Mouse (Mus musculus) G1E-ER4 (cell line): Measurements from ENCODE around the gene Prkcsh. TPM values are rescaled to one million over a fixed set of nuclear protein-coding genes. Genes with fewer than 3 reads are reported as not detected.

ENCODE experiments used
- GATA1 ChIP-seq: IDR thresholded peaks from one replicate; pipeline ENCODE4 v1.8.0; 2012; ENCODE audit warnings: low read length, inconsistent platforms
- polyA plus RNA-seq: library from polyadenylated mRNA; stranded (reverse); fragments of >175 nt; gene quantifications from 2 replicates; pipeline ENCODE4 v1.2.3, GENCODE M21; 2012

Gene Prkcsh
- polyA plus RNA-seq, 1 experiment, result 197 TPM

DNA sequence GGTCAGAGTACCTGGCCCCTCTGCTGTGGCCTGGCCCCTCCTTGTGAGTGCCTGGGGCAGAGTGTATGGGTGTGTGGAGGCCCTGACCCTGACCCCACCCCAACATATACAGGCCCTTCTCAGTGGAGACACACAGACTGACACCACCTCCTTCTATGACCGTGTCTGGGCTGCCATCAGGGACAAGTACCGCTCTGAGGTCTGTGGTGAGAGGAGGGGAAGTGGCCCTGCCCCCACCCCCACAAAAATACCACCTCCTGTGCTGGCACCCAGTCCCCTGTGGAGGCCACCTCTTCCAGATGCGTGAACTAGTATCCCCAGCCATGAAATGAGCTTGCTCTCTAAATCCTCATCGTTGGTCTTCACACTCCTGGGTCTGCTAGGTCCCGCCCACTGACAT, 8.4 kb downstream of the Prkcsh start:
- TF ChIP-seq GATA1, result no peak

DNA sequence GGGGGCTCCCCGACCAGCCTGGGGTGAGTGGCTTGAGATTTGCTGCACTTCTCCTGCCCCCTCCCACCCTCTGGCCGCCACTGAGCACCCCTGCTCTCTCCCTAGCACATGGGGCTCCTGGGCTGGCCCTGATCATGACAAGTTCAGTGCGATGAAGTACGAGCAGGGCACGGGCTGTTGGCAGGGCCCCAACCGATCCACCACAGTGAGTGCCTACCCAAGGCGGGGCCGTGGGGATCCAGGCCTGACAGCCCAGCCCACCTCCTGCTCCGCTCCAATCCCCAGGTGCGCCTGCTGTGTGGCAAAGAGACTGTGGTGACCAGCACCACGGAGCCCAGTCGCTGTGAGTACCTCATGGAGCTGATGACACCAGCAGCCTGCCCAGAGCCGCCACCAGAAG, 10.1 kb downstream of the Prkcsh start:
- no peak for TF ChIP-seq GATA1

DNA sequence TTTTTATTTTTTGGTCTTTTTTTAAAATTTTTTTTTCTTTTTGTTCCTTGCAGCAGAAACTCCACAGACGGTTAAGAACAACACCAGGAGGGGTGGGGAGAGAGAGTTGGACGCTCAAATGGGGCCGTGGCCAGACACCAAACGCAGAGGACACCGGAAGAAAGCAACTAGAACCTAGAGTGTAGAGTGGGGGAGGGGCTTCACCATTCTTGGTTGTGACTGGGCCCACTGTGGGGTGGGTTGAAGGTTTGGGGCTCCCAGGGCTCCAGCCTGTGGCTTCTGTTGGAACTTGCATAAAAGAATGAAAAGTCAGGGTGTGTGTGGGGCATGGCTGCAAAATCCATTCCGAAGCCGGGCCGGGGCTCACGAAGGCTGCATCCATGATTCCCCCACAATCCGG, 13.6 kb downstream of the Prkcsh start:
- TF ChIP-seq GATA1, result no peak

DNA sequence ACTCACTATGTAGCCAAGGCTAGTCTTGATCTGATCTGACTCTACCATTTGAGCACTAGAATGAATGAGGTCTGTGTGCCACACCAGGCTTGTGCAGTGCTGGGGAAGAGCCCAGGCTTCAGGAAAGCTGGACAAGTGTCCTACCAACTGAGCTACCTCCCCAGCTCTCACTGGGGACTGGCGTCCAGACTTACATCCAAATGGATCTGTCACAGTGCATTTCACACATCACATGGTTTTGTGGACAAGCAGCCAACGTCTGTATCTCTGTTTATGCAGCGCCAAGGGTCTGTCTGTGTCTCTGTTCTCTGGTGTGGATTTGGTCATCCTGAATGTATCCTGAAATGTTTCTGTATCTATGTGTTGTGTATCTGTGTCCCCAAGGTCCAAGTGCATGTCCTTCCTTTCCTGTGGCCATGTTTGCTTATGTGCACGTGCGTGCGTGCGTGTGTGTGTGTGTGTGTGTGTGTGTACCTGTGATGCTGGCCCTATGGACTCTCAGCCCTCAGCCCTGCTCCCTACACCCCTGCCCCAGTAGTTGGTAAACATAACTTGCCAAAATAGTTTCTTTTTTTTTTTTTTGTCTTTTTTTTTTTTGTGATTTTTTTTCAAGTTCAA, 14.7 kb downstream of the Prkcsh start:
- no peak for TF ChIP-seq GATA1

DNA sequence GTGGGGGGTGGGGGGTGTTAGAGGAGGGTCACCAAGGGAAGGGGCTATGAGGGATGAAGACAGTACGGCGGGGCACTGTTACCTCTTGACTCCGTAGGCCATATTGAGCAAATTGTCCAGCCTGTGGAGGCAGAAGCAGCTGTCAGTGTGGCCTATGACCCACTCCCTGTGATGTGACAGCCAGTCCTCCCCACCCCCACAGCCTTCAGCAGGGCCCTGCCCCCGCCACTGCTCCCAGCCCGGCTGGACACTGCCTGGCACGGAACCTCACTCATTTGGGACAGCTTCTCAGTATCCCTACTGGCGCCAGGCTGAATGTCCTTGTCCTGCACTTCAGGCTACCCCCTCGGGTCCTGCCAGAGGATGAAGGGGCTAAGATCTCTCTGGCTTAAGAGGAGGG, 22.0 kb downstream of the Prkcsh start:
- TF ChIP-seq GATA1, result no peak

DNA sequence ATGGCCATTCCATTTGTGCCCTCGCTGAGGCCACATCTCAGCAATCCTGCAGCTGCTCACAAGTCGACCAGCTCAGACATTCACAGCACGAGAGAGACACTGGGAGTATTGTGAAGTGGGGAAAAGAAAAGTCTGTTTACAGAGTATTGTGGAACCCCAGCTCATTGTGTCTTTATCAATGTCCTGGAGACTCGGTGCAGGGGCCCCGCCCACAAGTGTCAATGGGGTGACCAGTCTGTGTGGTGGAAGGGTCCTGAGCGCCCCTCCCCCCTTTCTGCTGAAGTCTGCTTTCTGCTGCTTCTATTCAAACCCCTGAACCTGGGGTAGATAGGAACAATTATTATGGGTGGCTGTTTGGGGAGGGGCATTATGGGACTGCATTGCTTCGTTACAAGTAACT, 25.9 kb downstream of the Prkcsh start:
- no peak for TF ChIP-seq GATA1

DNA sequence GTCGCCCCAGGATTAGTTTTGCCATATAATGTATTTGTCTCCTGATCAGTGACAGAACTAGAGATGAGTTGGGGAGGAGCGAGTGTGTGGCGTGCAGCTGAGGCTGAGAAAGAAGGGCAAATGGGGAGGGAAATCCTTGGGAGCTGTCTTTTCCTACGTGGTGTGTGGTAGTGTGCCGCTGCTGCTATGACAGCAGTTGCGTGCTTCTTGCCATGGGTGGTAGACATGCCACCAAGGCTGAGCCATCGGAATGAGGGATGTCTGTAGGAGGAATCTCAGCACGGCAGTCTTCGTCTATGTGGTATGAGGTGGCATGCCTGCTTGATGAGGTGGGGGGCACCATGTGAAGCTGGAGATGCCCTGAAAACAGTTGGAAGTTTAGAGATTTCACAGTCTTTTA, 27.8 kb downstream of the Prkcsh start:
- no peak for TF ChIP-seq GATA1

DNA sequence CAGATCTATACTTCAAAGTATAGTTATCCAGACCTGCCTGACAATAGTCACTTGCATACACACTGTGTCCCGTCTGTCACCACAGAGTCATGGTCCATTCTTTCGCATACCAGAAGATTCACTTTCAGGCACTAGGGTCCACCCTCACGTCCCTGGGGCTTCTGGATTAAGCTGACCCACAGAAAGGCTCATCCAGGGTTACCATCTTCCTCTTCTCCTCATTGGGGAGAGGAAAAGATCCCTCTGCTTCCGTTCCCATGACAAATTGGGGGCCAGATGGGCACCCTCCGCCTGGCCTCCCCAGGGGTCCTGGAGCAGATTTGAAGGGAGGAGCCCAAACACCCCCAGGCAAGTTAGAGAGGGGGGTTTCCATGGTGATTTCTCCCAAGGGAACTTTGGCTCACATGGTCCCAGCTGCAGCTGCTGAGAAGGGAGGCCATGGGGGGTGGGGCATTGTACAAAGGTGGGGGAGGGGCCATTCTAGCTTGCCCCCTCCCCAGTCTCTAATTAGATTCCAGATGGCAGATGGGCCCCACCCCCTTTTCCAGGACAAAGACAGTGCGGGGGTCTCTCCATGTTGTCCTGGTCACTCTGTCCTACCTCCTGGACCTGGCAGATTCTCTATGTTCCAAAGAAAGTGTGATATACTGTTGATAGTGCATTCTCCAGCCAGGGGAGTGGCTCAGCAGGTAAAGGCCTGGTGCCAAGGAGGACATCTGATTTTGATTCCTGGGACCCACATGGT, 32.9 kb downstream of the Prkcsh start:
- no peak for TF ChIP-seq GATA1

DNA sequence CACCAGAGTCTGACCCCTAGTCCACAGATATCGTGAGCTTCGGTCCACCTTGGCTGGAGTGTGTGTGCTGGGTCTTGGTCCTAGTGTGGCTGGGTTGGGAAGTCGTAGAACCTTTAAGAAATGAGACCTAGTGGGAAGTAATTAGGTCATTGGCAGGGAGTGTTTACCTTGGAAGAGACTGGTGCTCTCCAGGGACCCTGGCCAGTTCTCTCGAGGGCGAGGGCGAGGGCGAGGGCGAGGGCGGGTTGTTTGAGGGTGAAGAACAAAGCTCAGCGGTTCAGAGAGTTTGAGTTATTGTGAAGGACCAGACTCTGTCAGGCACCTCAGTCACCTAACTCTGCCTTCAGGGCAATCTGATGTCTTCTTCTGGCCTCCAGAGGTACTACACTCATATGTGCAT, 35.2 kb downstream of the Prkcsh start:
- no peak for TF ChIP-seq GATA1

DNA sequence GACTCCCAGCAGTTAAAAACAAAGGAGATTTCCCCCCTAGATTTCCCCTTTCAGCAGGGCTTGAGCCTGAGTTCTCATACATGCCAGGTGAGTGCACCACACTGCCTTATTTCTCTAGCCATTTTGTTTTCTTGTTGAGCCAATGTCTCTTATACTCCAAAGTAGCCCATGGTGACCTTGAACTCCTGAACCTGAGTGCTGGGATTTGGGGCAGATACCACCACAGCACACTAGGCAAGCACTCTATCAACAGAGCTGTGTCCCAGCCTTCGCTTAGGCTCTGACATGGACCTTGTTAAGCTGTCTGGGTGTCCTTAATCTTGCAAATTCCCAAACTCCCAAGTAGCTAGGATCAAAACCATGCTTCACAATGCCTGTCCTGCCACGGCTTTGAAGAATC, 39.2 kb downstream of the Prkcsh start:
- no peak for TF ChIP-seq GATA1

DNA sequence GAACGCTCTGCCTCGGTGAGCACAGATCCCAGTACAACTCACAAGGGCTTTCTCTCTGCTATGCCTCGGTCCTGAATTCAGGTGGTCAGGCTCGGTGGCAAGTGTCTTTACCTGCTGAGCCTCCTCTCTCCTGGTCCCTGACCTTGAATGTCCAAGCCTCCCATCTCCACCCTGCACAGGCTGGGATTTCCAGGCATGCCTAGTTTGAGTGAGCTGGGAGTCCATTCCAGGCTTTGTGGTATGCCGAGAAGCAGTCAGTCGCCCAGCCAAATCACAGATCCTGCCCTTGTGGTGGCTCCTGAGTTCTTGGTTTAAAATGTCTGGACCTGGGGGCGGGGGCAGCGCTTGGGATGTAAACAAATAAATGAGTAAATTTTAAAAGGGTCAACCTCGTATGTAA, 44.7 kb downstream of the Prkcsh start:
- no peak for TF ChIP-seq GATA1

DNA sequence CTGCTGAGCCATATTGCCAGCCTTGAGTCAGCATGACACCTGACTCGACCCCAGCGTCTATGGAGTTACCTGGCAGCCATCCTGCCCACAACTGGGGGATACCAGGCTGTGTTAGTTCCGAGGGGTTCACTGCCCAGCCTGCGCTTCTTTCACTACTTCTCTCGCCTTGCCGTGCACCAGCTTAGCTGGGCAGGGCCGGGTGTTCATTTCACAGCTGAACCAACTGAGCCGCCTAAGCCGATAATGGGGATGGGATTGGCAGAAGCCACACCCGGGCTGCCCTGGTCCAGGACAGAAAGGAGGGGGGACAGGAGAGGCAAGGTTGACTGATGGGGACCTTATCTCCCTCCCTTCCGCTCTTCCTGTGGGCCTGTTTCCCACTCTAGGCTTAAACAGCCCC, 46.7 kb downstream of the Prkcsh start:
- no peak for TF ChIP-seq GATA1

DNA sequence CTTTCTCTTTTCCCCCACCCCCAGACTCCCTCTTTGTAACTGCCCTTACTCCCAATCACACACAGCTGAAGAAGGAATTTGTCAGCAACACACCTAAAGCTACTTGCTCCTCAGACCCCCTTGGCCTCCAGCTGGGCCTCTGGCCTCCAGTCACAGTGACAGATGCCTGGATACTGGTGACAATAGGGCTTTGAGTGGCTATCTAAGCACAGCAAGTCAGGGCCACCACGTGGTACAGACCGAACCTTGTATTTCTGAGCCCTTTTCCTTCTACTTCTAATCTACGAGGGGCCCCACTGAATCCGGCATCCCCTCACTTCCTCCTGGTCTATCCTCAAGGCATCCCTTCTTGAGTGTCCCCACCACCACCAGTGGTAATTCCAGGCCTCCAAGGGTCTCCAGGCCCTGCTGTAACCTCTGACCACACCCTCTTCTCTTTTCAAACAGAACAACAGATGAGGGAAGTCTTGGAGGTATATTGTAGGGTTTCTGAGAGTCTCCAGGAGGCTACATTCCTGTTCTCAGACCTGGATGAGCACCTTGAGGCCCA, 47.2 kb downstream of the Prkcsh start:
- no peak for TF ChIP-seq GATA1

DNA sequence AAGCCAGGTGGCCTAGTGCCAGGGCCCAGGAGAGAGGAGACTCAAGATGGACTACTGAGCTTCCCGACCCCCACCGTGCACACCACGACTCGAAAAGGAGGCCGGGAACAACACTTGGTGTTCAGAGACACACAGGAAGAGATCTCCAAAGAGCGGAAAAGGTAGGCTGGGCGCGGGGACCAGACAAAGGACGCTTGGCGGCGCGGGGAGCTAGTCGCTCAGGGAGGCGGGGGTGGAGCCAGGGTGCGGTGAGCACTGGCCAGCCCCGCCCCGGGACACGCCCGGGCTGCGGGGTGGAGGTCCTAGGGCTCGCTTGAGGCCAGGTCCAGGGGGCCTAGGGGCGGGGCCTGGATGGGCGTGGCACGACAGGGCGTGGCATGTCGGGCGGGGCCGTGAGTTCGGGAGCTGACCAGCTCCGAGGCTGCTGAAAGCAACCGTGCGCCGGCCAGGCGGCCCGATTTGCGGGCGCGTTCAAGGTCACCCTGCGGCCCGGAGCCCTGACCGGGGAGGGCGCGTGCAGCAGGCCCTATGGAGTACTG, 47.8 kb downstream of the Prkcsh start:
- no peak for TF ChIP-seq GATA1

DNA sequence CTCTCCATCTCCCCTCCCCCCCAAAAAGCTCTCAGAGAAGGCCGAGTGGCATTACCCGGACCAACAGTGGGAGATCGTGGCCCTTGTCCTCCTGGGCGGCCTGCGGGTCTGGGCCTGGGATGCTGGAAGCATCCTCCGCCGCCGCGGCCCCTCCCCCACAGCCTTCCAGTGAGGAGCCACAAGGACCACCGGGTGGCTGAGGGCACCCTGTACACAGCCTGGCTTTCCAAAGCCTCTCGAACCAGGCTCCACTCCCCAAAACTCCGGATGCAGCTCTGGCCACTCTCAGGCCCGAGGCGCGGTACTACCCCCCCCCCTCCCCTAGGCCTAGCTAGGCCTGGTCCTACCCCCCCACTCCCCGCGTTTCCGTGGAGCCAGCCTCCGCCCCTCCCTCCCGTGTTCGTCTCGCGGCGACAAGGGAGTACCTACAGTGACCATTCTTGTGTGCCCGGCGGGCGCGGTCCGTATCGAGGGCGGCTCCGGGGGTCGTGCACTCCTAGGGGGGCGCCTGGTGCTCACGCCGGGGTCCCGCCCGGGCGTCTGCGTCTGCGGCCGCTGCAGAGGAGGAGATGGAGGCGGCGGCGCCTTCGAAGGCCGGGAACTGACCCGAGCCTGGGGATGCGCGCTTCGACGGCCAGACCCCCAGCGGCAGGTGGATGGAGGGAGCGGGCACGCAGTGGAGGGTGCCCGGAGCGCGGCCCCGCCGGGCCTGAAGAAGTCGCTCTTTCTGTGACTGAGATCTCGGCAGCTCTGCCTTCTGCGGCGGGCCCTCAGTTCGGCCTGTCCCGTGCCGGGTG, 48.8 kb downstream of the Prkcsh start:
- no peak for TF ChIP-seq GATA1

DNA sequence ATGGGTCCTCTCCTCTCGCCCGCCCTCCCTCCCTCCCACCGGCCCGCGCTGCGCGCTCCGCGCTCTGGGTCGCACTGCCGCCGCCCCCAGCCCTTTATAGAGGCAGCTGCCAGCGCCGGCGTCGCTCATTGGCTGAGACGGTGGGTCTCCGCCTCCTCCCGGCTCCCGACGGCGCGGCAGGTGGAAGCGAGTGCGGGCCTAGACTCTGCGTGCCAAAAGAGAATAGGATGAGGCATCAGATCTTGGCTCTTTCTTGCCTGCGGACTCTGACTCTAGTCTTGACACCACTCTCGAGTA, 49.3 kb downstream of the Prkcsh start, which contains the start of gene Elavl3:
Gene Elavl3 (minus strand): TSS at position 66 of the 297 bp plus-strand sequence.
- TF ChIP-seq GATA1, result no peak

DNA sequence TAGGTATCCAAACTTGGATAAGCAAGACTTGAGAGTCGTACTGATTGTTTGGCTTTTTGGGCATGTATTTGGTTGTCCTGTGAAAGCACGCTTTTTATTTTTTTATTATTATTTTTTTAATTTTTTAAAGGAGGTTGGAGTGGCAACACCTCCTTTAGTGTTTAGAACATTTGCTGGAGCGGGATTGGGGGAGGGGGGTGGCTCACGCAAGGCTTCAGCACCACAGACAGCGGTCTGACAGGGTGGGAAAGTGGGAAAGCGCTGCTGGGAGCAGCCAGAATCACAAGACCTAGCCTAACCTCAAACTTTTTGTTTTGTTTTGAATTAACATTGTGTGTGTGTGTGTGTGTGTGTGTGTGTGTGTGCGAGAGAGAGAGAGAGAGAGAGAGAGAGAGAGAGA, 51.1 kb downstream of the Prkcsh start:
- no peak for TF ChIP-seq GATA1
